Mouse (Mus musculus) heart, adult 2 months (tissue): ENCODE data around the gene Slc4a4. TPM values are rescaled to one million over a fixed set of nuclear protein-coding genes. Genes with fewer than 3 reads are reported as not detected.
A peak's percentile ranks its signal among the peaks of the same experiment; 100 is the strongest.

Experiments
- DNase-seq, 2 experiments: peaks; one replicate each; pipeline ENCODE4 v3.0.0; 2021
- H3K27ac ChIP-seq: fragments of 200-600 bp; 2 replicates; pipeline ENCODE4 v1.8.1; 2022
- H3K27me3 ChIP-seq: fragments of 200-500 bp; 2 replicates; pipeline ENCODE4 v1.6.1; 2012; ENCODE audit warnings: mild to moderate bottlenecking, low read length, inconsistent platforms, mixed read lengths; ENCODE audit not compliant: control insufficient read depth, insufficient read depth
- H3K36me3 ChIP-seq: fragments of 200-500 bp; 2 replicates; pipeline ENCODE4 v1.6.1; 2012; ENCODE audit warnings: low read length, inconsistent platforms; ENCODE audit not compliant: control insufficient read depth, insufficient read depth
- H3K4me1 ChIP-seq: fragments of 200-500 bp; 2 replicates; pipeline ENCODE4 v1.6.1; 2011; ENCODE audit warnings: low read length; ENCODE audit not compliant: control insufficient read depth, insufficient read depth
- H3K4me3 ChIP-seq: fragments of 200-600 bp; 2 replicates; pipeline ENCODE4 v1.8.1; 2022
- H3K79me2 ChIP-seq: fragments of 200-500 bp; replicated peaks from 2 replicates; pipeline ENCODE4 v1.6.1; 2012; ENCODE audit warnings: mild to moderate bottlenecking, inconsistent platforms, low read length, moderate library complexity, mixed read lengths; ENCODE audit not compliant: control insufficient read depth, insufficient read depth
- H3K9ac ChIP-seq: fragments of 200-500 bp; 2 replicates; pipeline ENCODE4 v1.6.1; 2012; ENCODE audit warnings: low read depth, mild to moderate bottlenecking, control low read depth, inconsistent platforms, low read length, mixed read lengths
- CTCF ChIP-seq: fragments of 200-600 bp; IDR thresholded peaks from 2 replicates; pipeline ENCODE4 v1.8.1; 2022; ENCODE audit warnings: antibody characterized with exemption, mild to moderate bottlenecking, moderate library complexity
- EP300 ChIP-seq: fragments of 200-500 bp; IDR thresholded peaks from 2 replicates; pipeline ENCODE4 v1.6.1; 2011; ENCODE audit warnings: low read depth, low read length, control low read depth; ENCODE audit not compliant: insufficient read depth
- POLR2A ChIP-seq: fragments of 200-500 bp; IDR thresholded peaks from 2 replicates; pipeline ENCODE4 v1.6.1; 2011; ENCODE audit warnings: mild to moderate bottlenecking, low read depth, low read length, control low read depth; ENCODE audit not compliant: insufficient read depth
- WGBS: fragments of 180-500 bp; shearing (Covaris S2); methylation state at CpG from one replicate; pipeline ENCODE4 v1.1.7; 2018; 5-methylcytosine and 5-hydroxymethylcytosine counted together
- intact Hi-C: fragments of 180-260 bp; cut with DNase I; formaldehyde crosslinking; loops from one replicate; pipeline ENCODE4 v1.15.1; 2025
- polyA plus RNA-seq: library from polyadenylated mRNA; depleted of rRNA; stranded (reverse); fragments of >200 nt; gene quantifications from 2 replicates; pipeline ENCODE4 v1.2.3, GENCODE M21; 2012
- total RNA-seq, 2 experiments: library from RNA; stranded (reverse); gene quantifications; 2 replicates each; pipeline ENCODE4 v1.2.3; 2021

The Slc4a4 gene
- total and polyA plus RNA-seq, 3 experiments = 4.9 to 25.5 (median 19.4) TPM

DNA sequence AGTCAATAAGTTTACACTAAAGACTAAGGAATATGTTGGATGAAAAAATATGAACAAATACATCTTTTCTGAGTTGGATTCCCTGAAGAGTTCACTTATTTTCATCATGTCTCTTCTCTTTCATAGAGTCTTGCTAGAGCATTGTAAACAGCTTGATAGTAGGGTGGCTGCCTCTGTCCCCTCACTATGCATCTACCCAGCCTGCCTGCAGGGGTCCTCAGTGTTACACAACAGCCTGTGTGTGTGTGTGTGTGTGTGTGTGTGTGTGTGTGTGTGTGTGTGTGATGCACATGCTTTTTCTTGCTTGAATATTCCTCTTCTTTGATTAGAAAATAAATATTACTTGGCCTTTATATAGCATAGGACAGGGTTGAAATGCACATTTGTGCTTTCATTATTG is 84.9 kb downstream of the Slc4a4 start:
- H3K4me1 ChIP-seq = peaks cover under 1% of the 10 kb centered on the region
- DNase-seq = no peak
- H3K36me3 ChIP-seq = peaks cover 3% of the 10 kb centered on the region
- H3K27me3 ChIP-seq = no peaks in the 10 kb centered on the region
- TF ChIP-seq EP300 (no peak), POLR2A (no peak), CTCF (no peak)
- no peak overlapping the region for H3K4me3 ChIP-seq
- no peaks in the 10 kb centered on the region for H3K79me2 ChIP-seq
- intact Hi-C loops = no loop called here
- no peak overlapping the region for H3K27ac ChIP-seq
- H3K9ac ChIP-seq = no peak overlapping the region

DNA sequence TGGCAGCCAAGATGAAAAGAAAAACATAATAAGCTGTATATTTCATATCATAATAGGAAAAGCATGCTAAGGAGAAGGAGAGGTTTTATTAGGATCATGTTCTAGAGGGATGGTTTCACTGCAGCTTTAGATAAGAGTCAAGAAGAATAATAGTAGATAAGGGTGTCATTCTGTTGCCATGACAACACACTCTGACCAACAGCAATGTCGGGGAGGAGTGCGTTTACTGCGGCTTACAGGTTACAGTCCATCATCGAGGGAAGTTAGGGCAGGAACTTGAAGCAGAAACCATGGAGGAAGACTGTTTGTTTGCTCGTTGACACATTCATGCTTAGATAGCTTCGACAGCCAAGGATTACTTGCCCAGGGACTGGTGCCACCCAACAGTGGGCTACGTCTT is 85.7 kb downstream of the Slc4a4 start:
- 42% methylated on average over 7 of the region's 7 CpGs for WGBS

DNA sequence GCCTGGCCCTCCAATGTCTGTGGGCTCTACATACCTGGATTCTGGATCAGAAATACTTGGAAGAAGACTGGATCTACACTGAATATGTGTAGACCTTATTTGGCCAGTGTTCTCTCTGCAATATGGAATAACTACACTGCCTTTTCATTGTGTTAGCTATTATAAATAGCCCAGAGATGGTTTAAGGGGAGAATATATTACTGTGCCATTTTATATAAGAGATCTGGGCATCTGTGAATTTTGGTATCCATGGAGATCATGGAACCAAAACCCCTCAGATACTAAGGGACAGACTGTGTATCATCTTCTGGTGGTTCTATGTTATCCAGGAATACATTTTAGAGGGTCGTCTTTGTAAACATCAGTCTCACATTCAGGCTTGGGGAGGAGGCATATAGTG is 86.5 kb downstream of the Slc4a4 start:
- intact Hi-C loops = no loop called here
- H3K36me3 ChIP-seq = peaks cover 3% of the 10 kb centered on the region
- WGBS = 94% methylated on average over 1 of the region's 1 CpGs

More for the DNA sequence above, 85.7 kb downstream of the Slc4a4 start:
- TF ChIP-seq EP300 (no peak), CTCF (no peak), POLR2A (no peak)
- H3K4me3 ChIP-seq = no peak overlapping the region
- H3K79me2 ChIP-seq = no peaks in the 10 kb centered on the region
- intact Hi-C loops = no loop called here
- no peak overlapping the region for H3K9ac ChIP-seq
- peaks cover 2% of the 10 kb centered on the region for H3K4me1 ChIP-seq
- no peaks in the 10 kb centered on the region for H3K27me3 ChIP-seq
- H3K27ac ChIP-seq = no peak overlapping the region
- peaks cover 3% of the 10 kb centered on the region for H3K36me3 ChIP-seq
- no peak for DNase-seq

DNA sequence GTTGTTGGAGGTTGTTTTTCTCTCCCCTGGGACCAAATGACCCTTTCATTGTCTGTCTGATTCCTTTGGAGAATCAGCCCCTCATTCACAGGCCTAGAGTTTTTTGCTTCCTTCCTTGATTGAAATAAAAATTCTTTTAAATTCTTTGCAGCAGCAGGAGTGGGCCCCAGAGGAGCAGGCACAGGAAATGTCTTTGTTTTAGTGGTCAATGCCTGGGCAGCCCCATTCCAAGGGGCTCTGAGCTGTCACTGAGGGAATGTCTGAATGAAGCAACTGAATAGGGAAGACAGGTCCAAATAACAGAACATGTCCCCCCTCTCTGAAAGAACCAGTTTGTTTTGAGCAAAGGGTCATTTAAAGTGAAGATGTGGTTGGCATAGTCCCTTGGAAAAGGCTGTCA is 89.1 kb downstream of the Slc4a4 start:
- intact Hi-C loops = no loop called here
- Histone ChIP-seq H3K36me3 (no peaks in the 10 kb centered on the region; the same call in 1 of the 2 replicates), H3K9ac (no peak overlapping the region), H3K27me3 (no peaks in the 10 kb centered on the region), H3K4me1 (peaks cover 2% of the 10 kb centered on the region; the same call in 1 of the 2 replicates), H3K4me3 (no peak overlapping the region), H3K27ac (no peak overlapping the region), H3K79me2 (no peaks in the 10 kb centered on the region)
- TF ChIP-seq CTCF (no peak), EP300 (no peak), POLR2A (no peak)
- no peak for DNase-seq

More for the DNA sequence above, 86.5 kb downstream of the Slc4a4 start:
- no peak for DNase-seq
- H3K79me2 ChIP-seq = no peaks in the 10 kb centered on the region
- H3K4me1 ChIP-seq = peaks cover 2% of the 10 kb centered on the region
- TF ChIP-seq EP300 (no peak), CTCF (no peak), POLR2A (no peak)
- no peaks in the 10 kb centered on the region for H3K27me3 ChIP-seq
- no peak overlapping the region for H3K27ac ChIP-seq
- H3K9ac ChIP-seq = no peak overlapping the region
- H3K4me3 ChIP-seq = no peak overlapping the region

DNA sequence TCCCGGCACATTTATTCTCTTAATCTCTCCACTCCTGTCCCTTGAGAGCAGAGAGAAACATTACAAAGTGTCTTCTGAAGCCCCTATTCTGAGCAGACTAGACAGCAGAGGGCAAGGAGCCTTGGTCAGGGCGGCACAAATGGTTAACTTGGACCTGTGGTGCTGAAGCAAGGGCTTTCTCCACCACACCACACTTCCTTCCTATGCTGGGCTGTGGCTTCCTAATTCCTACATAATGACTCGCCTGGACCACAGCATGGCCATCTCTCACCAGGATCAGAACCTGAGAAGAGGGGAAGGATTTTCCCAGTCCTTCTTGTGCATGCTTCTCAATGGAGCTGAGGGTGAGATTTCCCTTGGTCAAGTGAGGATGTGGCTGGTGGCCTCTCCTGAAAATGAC is 89.8 kb downstream of the Slc4a4 start:
- TF ChIP-seq CTCF (no peak), POLR2A (no peak), EP300 (no peak)
- Histone ChIP-seq H3K4me1 (peaks cover 5% of the 10 kb centered on the region), H3K27me3 (no peaks in the 10 kb centered on the region), H3K79me2 (no peaks in the 10 kb centered on the region), H3K9ac (no peak overlapping the region), H3K4me3 (no peak overlapping the region), H3K27ac (no peak overlapping the region), H3K36me3 (no peaks in the 10 kb centered on the region; the same call in 1 of the 2 replicates)
- intact Hi-C loops = no loop called here
- WGBS = 49% methylated on average over 3 of the region's 3 CpGs
- no peak for DNase-seq

DNA sequence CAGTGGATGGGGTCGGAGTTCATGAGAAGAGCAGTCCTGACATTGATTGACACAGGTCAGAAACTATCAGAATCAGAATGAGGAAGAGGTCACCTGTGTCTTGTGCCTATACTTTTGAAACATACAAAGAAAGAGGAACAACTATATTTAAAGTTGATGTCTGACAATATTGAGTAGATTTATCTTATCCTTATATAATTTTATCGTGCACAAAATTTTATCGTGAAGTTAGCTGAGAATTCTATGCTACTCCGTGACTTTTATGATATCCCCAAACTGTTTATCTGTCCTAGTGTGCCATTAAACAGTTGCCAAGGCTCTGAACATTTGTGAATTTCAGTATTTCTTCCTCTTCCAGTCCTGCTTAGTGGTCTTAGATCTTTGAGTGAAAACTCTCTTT is 94.1 kb downstream of the Slc4a4 start:
- Histone ChIP-seq H3K27ac (peak overlapping the region; percentile 84), H3K36me3 (no peaks in the 10 kb centered on the region; the same call in 1 of the 2 replicates), H3K27me3 (no peaks in the 10 kb centered on the region), H3K79me2 (no peaks in the 10 kb centered on the region), H3K4me3 (no peak overlapping the region), H3K9ac (no peak overlapping the region), H3K4me1 (peaks cover 7% of the 10 kb centered on the region)
- intact Hi-C loops = loop anchor here (5.0 kb wide), 1 partner anchor 48 kb away; no protein-coding TSS in a partner anchor
- WGBS = 75% methylated on average over 4 of the region's 4 CpGs
- TF ChIP-seq EP300 = no peak
- no peak for DNase-seq
